Mouse (Mus musculus) C2C12 (cell line): ENCODE data around the gene Ippk.

Experiments
- CEBPB ChIP-seq: IDR thresholded peaks from one replicate; pipeline ENCODE4 v1.6.1; 2011; ENCODE audit warnings: low read depth, mild to moderate bottlenecking, control low read depth, moderate library complexity
- CTCF ChIP-seq: IDR thresholded peaks from one replicate; pipeline ENCODE4 v1.5.1; 2011; ENCODE audit not compliant: control insufficient read depth, insufficient read depth, insufficient read length
- MAX ChIP-seq: IDR thresholded peaks from one replicate; pipeline ENCODE4 v1.6.1; 2011; ENCODE audit warnings: mild to moderate bottlenecking, control low read depth
- USF1 ChIP-seq: IDR thresholded peaks from one replicate; pipeline ENCODE4 v1.6.1; 2011; ENCODE audit warnings: low read depth, mild to moderate bottlenecking, control low read depth, moderate library complexity

GRCm38 (mm10) chr13:49480057-49480456 is 59.0 kb downstream of the Ippk start:
- no peak for TF ChIP-seq USF1
- TF ChIP-seq MAX, result no peak
- TF ChIP-seq CTCF, result no peak
- TF ChIP-seq CEBPB, result no peak
